In the genomic region with DNA sequence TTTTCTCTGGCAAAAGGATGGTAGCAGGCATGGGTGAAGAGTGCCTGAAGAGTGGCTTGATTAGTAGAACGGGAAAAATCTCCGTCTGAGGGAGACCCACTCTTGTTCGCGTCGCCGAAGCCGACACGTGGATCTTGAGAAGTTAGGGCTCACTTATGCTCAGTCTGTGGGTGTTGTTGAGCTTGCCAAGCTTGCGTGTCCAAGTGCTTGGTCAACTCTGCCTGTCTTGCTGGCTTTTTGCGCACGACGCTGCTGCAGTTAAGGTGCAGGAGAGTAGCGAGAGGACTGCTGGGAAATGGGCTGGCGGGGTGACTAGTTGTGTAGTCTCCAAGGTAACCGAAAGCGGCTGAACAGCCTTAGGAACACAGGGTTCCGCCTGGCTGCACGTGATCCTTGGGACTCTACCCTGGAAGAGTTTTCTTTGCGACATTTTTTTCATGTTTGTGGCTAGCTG, we compare ENCODE assay signal across 8 mouse cellular contexts. TPM values are rescaled to one million over a fixed set of nuclear protein-coding genes. Genes with fewer than 3 reads are reported as not detected.
A peak's percentile ranks its signal among the peaks of the same experiment; 100 is the strongest.
DNase-seq lines count a peak whose midpoint lies in the region; ATAC-seq and TF ChIP-seq lines count a peak whose summit lies in the region.

No protein-coding gene starts in this region.

- peak overlapping the region; percentile 70 for H3K9ac ChIP-seq in embryonic facial prominence, embryonic 14.5 days (ENCODE audit: low read depth, low read length)
- H3K9ac ChIP-seq in heart, adult 2 months (ENCODE audit: low read depth, low read length) = peak overlapping the region; percentile 0; the same call in 1 of the 2 replicates
- peak overlapping the region; percentile 49 for H3K9ac ChIP-seq in limb, embryonic 15.5 days
- H3K9ac ChIP-seq in midbrain, postnatal 0 days (replicated peaks; ENCODE audit: low read length, poor library complexity, severe bottlenecking) = peak overlapping the region; percentile 61; the same call in 1 of the 2 replicates

- H3K36me3 ChIP-seq in embryonic facial prominence, embryonic 14.5 days (ENCODE audit: control insufficient read depth, insufficient read depth, low read length) = peaks cover 11% of the 10 kb centered on the region
- H3K36me3 ChIP-seq in heart, adult 2 months (ENCODE audit: control insufficient read depth, insufficient read depth, low read length) = peaks cover 12% of the 10 kb centered on the region
- no peaks in the 10 kb centered on the region; the same call in 1 of the 2 replicates for H3K36me3 ChIP-seq in kidney, adult 2 months (ENCODE audit: control insufficient read depth, insufficient read depth, low read length)
- peaks cover 9% of the 10 kb centered on the region for H3K36me3 ChIP-seq in limb, embryonic 15.5 days
- peaks cover 5% of the 10 kb centered on the region; the same call in 1 of the 2 replicates for H3K36me3 ChIP-seq in midbrain, postnatal 0 days (ENCODE audit: insufficient read depth, low read length)

- no peak for TF ChIP-seq CTCF in heart, adult 2 months (IDR thresholded peaks at IDR 0.05)
- TF ChIP-seq CTCF in kidney, adult 2 months (conservative IDR thresholded peaks at IDR 0.05; ENCODE audit: insufficient read depth, insufficient read length, low read depth, low read length) = no peak
- no peak for TF ChIP-seq CTCF in midbrain, postnatal 0 days (IDR thresholded peaks at IDR 0.05)

- H3K27me3 ChIP-seq in embryonic facial prominence, embryonic 14.5 days (replicated peaks; ENCODE audit: control insufficient read depth, insufficient read depth, low read length) = no peaks in the 10 kb centered on the region
- H3K27me3 ChIP-seq in heart, adult 2 months (ENCODE audit: control insufficient read depth, insufficient read depth, low read length) = no peaks in the 10 kb centered on the region
- H3K27me3 ChIP-seq in kidney, adult 2 months (replicated peaks; ENCODE audit: control insufficient read depth, insufficient read depth, low read length) = no peaks in the 10 kb centered on the region
- H3K27me3 ChIP-seq in limb, embryonic 15.5 days = no peaks in the 10 kb centered on the region
- no peaks in the 10 kb centered on the region for H3K27me3 ChIP-seq in midbrain, postnatal 0 days (ENCODE audit: insufficient read depth, low read length)

- TF ChIP-seq EP300 in heart, adult 2 months (IDR thresholded peaks at IDR 0.05; ENCODE audit: insufficient read depth, low read depth, low read length) = peak; percentile 31; the same call in 1 of the 2 replicates

- 10% methylated on average over 19 of the region's 19 CpGs for WGBS in embryonic facial prominence, embryonic 14.5 days
- WGBS in heart, adult 2 months = 16% methylated on average over 19 of the region's 19 CpGs
- WGBS in kidney, adult 2 months = 2% methylated on average over 19 of the region's 19 CpGs
- WGBS in limb, embryonic 15.5 days = 5% methylated on average over 19 of the region's 19 CpGs
- 4% methylated on average over 19 of the region's 19 CpGs for WGBS in midbrain, postnatal 0 days

- no peak overlapping the region for H3K27ac ChIP-seq in embryonic facial prominence, embryonic 14.5 days (replicated peaks; ENCODE audit: low read depth, low read length)
- 0 out of 2 replicates have a peak overlapping the region, but pooled peaks have one; percentile 2 for H3K27ac ChIP-seq in heart, adult 2 months
- no peak overlapping the region for H3K27ac ChIP-seq in kidney, adult 2 months (ENCODE audit: insufficient read depth, low read depth, low read length)
- H3K27ac ChIP-seq in limb, embryonic 15.5 days = peak overlapping the region; percentile 95
- no peak overlapping the region for H3K27ac ChIP-seq in midbrain, postnatal 0 days (ENCODE audit: low read depth, low read length)

- peaks cover 4% of the 10 kb centered on the region for H3K79me2 ChIP-seq in heart, adult 2 months (replicated peaks; ENCODE audit: control insufficient read depth, insufficient read depth, low read length)

- peak overlapping the region; percentile 59 for H3K4me3 ChIP-seq in embryonic facial prominence, embryonic 14.5 days (ENCODE audit: low read depth, low read length)
- H3K4me3 ChIP-seq in heart, adult 2 months = peak overlapping the region; percentile 69
- H3K4me3 ChIP-seq in kidney, adult 2 months (ENCODE audit: insufficient read depth, low read depth, low read length) = peak overlapping the region; percentile 33
- peak overlapping the region; percentile 54 for H3K4me3 ChIP-seq in limb, embryonic 15.5 days
- peak overlapping the region; percentile 55 for H3K4me3 ChIP-seq in midbrain, postnatal 0 days (ENCODE audit: low read depth, low read length)

- H3K4me1 ChIP-seq in embryonic facial prominence, embryonic 14.5 days (ENCODE audit: control insufficient read depth, insufficient read depth, low read length) = peaks cover 7% of the 10 kb centered on the region; the same call in 1 of the 2 replicates
- peaks cover 8% of the 10 kb centered on the region for H3K4me1 ChIP-seq in heart, adult 2 months (ENCODE audit: control insufficient read depth, insufficient read depth, low read length)
- peaks cover 7% of the 10 kb centered on the region; the same call in 1 of the 2 replicates for H3K4me1 ChIP-seq in kidney, adult 2 months (ENCODE audit: control insufficient read depth, insufficient read depth, low read length)
- peaks cover 15% of the 10 kb centered on the region; the same call in 1 of the 2 replicates for H3K4me1 ChIP-seq in limb, embryonic 15.5 days
- 0 out of 2 replicates have a peak, but pooled peaks cover 9% of the 10 kb centered on the region for H3K4me1 ChIP-seq in midbrain, postnatal 0 days (ENCODE audit: insufficient read depth, low read length)

- ATAC-seq in embryonic facial prominence, embryonic 14.5 days (ENCODE audit: low read depth) = peak; percentile 38; the same call in 1 of the 2 replicates
- ATAC-seq in limb, embryonic 15.5 days (ENCODE audit: insufficient number of reproducible peaks, low FRiP score, low TSS enrichment, low read depth) = no peak
- ATAC-seq in midbrain, postnatal 0 days (ENCODE audit: low FRiP score) = no peak

- TF ChIP-seq POLR2A in heart, adult 2 months (IDR thresholded peaks at IDR 0.05; ENCODE audit: insufficient read depth, low read depth, low read length) = peak; percentile 43; the same call in 1 of the 2 replicates
- TF ChIP-seq POLR2A in kidney, adult 2 months (IDR thresholded peaks at IDR 0.05; ENCODE audit: low read depth, low read length) = peak; percentile 22

- no peaks in the 10 kb centered on the region for H3K9me3 ChIP-seq in embryonic facial prominence, embryonic 14.5 days (ENCODE audit: control insufficient read depth, low read length)
- H3K9me3 ChIP-seq in limb, embryonic 15.5 days = no peaks in the 10 kb centered on the region
- H3K9me3 ChIP-seq in midbrain, postnatal 0 days (ENCODE audit: low read length) = no peaks in the 10 kb centered on the region

- intact Hi-C loops in heart, adult 2 months (cut with DNase I) = loop anchor here (5.0 kb wide), 1 partner anchor 101 kb away; the partner anchor contains the start of gene Tyro3

- H3K4me2 ChIP-seq in embryonic facial prominence, embryonic 14.5 days (ENCODE audit: low read depth, low read length) = peak overlapping the region; percentile 90
- peak overlapping the region; percentile 85 for H3K4me2 ChIP-seq in limb, embryonic 15.5 days
- peak overlapping the region; percentile 82 for H3K4me2 ChIP-seq in midbrain, postnatal 0 days (ENCODE audit: low read depth, low read length, poor library complexity, severe bottlenecking)

- peak; percentile 55 for DNase-seq in 3134 (ENCODE audit: extremely low read depth, insufficient read length, low spot score)
- DNase-seq in adrenal gland, postnatal 14 days = peak; percentile 82
- DNase-seq in embryonic facial prominence, embryonic 14.5 days (ENCODE audit: low spot score) = peak; percentile 85
- DNase-seq in heart, adult 2 months = peak; percentile 66 to 76
- peak; percentile 94 for DNase-seq in kidney, adult 2 months
- DNase-seq in midbrain, postnatal 0 days (ENCODE audit: low spot score) = peak; percentile 59
- peak; percentile 14 to 27 for DNase-seq in spleen, postnatal 14 days (ENCODE audit: low spot score in 2 of 2)

RNA-seq across cellular contexts. Expression of gene Mga, which starts 1.1 kb away (rescaled TPM):
- 46.9 and 56.9 TPM in 2 replicates for total RNA-seq in adrenal gland, postnatal 14 days (2021)
- 33.4 and 33.9 TPM in 2 replicates for polyA plus RNA-seq in embryonic facial prominence, embryonic 14.5 days (2014; fragmentation: Nextera tagmentation; extraction: Ambion mirVana)
- 10 to 100 TPM; 36.2 to 41.0 TPM for total RNA-seq in heart, adult 2 months (2021)
- 11.6 and 21.6 TPM in 2 replicates for polyA plus RNA-seq in heart, adult 2 months (2012; rRNA removed)
- 14.7 and 15.3 TPM in 2 replicates for polyA plus RNA-seq in kidney, adult 2 months (2012; rRNA removed)
- 25.3 and 25.6 TPM in 2 replicates for polyA plus RNA-seq in limb, embryonic 15.5 days (2015; fragmentation: Nextera tagmentation; extraction: Ambion mirVana)
- 68.4 and 75.1 TPM in 2 replicates for total RNA-seq in midbrain, postnatal 0 days (2014; rRNA removed)
- polyA plus RNA-seq in midbrain, postnatal 0 days (2015; fragmentation: Nextera tagmentation; extraction: Ambion mirVana) = 11.9 and 16.2 TPM in 2 replicates

Comparison
In these comparisons a context has a peak if more than half of its experiments do, and no peak if none do; other contexts are left out.
1. DNase-seq: peak in every context shown above with its lines; median percentile 94 in kidney, adult 2 months; 85 in embryonic facial prominence, embryonic 14.5 days; 82 in adrenal gland, postnatal 14 days; 71 in heart, adult 2 months; 59 in midbrain, postnatal 0 days; 55 in 3134; 20 in spleen, postnatal 14 days.
2. H3K27ac ChIP-seq: peak in heart, adult 2 months (single experiment) and limb, embryonic 15.5 days (single experiment); none in embryonic facial prominence, embryonic 14.5 days (single experiment), kidney, adult 2 months (single experiment) and midbrain, postnatal 0 days (single experiment).
3. H3K9ac ChIP-seq: peak in every context shown above with its lines; median percentile 70 in embryonic facial prominence, embryonic 14.5 days; 61 in midbrain, postnatal 0 days; 49 in limb, embryonic 15.5 days; 0 in heart, adult 2 months.
4. Peak in every context shown above with its lines, with median percentiles within 50 percentile points of each other: H3K4me2 ChIP-seq and H3K4me3 ChIP-seq.